Mouse (Mus musculus) ES-E14 (cell line): ENCODE data around the gene Urb2.

Experiments
- CHD2 ChIP-seq: IDR thresholded peaks from 2 replicates; pipeline ENCODE4 v1.6.1; 2014; ENCODE audit warnings: mild to moderate bottlenecking, low read depth, low read length, inconsistent platforms
- MAFK ChIP-seq: IDR thresholded peaks from 2 replicates; pipeline ENCODE4 v1.6.1; 2014; ENCODE audit warnings: mild to moderate bottlenecking, low read depth, low read length, inconsistent platforms; ENCODE audit not compliant: insufficient read depth
- ZC3H11A ChIP-seq: IDR thresholded peaks from 2 replicates; pipeline ENCODE4 v1.6.1; 2012; ENCODE audit warnings: low read depth, mild to moderate bottlenecking, inconsistent platforms, low read length, borderline replicate concordance
- ZNF384 ChIP-seq: IDR thresholded peaks from 2 replicates; pipeline ENCODE4 v1.6.1; 2012; ENCODE audit warnings: low read depth, low read length, inconsistent platforms

DNA sequence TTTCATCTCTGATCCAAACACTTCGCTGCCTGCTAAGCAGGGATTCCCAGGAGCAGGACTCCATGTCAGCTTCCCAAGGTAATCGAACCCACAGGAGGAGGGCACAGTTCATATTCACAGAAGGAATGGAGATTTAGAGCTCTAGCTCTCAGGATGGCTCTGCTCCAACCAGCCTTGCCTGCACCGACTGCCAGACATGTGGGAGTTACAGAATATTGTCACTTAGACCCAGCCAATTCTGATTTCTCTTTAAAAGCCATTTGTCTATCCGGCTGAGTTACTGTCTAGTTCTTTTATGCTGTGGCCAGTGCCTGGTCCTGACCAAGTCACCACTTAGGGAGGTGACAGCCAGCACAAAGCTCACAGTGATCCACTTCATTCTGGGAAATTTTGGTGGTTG lies 39.6 kb upstream of the Urb2 start:
- TF ChIP-seq MAFK = no peak
- TF ChIP-seq ZNF384 = no peak
- TF ChIP-seq ZC3H11A = no peak
- TF ChIP-seq CHD2 = no peak
